Mouse (Mus musculus) heart, postnatal 14 days (tissue): ENCODE measurements around the gene Zc3hc1. TPM values are rescaled to one million over a fixed set of nuclear protein-coding genes. Genes with fewer than 3 reads are reported as not detected.

Experiments
- DNase-seq, 2 experiments: peaks; one replicate each; pipeline ENCODE4 v3.0.0; 2021 to 2022
- intact Hi-C: fragments of 180-260 bp; cut with DNase I; formaldehyde crosslinking; loops from one replicate; pipeline ENCODE4 v1.15.1; 2025
- total RNA-seq, 2 experiments: library from RNA; stranded (reverse); gene quantifications; 2 replicates each; pipeline ENCODE4 v1.2.3; 2021

Gene Zc3hc1
- total RNA-seq, 2 experiments from 2014 or later, result 15.5 to 17.2 TPM

DNA sequence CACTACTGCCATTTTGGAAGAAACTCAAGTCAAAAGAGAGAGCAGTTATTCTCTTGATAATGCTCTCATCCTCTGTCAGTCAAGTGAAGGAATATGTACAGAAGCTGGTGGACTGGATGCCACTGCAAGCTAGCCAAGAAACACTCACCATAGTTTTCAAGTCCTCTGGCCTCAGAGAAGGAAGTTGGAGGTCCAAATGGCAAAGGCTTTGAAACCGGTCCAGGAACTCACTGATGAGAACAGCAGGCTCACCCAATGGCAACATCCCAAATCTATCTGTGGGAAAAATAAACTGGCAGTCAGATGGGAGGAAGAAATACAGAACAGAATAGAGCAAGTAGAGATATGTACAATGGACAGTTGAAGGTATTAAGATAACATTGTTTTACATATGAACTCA lies 15.0 kb downstream of the Zc3hc1 start:
- DNase-seq, result peak; percentile 40 to 56
- intact Hi-C loops, result no loop called here

DNA sequence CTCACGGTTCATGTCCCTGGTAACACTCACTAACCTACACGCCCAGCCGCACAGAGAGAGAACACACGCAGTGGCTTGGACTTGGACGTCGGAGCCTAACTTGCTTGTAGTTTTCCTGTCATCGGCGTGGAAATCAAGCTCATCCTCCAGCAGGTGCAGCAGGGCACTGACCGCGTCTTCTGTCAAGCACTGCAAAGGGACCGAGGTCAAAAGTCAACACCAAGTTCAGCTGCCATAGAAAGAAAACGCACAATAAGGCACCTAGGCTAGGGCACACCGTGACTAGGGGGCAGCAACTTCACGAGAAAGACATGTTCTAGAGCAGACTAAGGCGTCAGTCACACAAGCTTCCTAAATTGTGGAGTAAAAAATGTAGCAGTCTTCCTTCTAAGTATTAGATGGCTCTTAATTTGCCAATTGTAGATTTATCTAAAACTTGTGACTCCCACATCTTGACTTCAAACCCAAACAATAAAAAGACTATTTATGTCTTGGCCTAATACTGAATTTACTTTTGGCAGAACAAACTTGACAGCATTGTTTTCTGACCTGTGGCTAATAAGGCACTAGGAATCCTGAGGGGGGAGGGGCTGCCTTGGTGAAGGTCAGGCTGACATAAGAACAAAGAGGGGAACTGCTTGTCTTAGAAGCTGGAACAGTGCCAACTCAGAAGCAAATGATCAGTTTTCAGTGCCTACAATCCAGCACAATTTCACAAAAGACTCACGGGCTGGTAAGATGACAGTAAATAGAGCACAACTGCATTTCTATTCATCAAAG lies 15.9 kb downstream of the Zc3hc1 start:
- intact Hi-C loops, result no loop called here

DNA sequence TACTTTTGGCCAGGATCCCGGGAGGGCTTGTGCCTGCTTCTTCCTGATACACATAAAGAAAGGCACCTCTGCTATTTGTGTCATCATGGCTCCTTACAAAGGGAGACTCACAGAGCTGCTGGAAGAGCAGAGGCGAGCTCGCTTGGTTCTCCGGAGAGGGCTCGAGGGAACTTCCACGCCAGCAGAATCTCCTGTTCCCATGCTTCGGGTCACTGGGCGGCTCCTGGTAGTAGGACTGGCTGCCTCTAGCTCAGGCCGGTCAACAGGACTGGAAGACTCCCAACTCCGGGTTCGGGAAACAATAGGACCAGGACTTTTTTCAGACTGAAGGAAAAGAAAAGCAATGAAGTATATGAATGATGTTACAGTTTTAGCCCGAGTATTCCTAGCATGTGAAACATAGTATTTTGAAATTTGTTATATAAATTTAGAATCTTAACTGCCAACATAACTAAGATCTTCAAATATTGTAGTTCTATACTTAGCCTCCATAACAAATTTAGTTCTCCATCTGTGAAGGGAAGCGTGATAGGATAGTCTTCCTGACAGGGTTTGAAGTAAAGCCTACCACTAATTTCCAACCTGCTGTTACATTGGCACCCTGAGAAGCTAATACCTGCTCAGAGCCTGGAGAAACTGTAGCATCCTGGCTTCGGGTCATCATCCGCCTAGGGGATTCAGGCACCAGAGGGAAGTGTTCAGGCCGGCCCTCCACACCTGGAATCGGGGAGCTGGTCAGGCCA lies 18.0 kb downstream of the Zc3hc1 start:
- DNase-seq, result no peak
- intact Hi-C loops, result no loop called here

More for the DNA sequence above, 15.9 kb downstream of the Zc3hc1 start:
- DNase-seq, result peak; percentile 61 to 67

DNA sequence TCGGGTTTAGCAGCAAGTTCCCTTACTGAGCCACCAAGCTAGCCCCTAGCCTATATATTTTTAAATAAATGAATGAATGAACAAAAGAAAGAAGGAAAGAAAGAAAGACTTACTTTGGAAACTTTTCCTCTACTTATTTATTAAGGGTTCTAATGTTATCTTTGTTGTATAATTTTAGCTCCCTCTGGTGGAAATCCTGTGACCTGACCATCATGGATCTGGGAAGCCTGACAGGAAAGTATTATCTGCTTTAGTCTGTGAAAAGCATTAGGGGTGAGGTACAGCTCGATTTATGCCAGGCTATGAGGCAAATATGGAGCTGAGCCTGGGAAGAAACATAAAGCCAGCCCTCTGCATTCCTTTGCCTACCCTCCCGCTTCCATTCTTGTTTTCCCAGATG lies 21.5 kb downstream of the Zc3hc1 start:
- intact Hi-C loops, result no loop called here
- no peak for DNase-seq

DNA sequence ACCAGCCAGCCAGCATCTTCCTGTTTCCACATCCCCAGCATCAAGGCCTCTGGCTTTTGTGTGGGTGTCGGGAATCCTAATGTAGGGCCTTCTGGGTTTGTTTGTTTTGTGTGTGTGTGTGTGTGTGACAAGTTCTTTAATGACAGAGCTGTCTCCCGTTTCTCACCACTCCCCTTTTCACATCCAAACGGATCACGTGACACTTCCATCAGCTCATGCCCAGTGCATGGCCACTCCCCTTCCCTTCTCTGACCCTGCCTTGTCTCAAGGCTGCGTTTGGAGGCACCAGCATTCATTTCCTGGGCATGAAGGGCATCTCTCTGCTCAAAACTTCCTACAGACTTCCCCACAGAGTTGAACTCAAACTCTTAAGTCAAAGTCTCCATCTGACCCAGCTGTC lies 27.0 kb downstream of the Zc3hc1 start:
- no peak for DNase-seq
- intact Hi-C loops, result no loop called here

DNA sequence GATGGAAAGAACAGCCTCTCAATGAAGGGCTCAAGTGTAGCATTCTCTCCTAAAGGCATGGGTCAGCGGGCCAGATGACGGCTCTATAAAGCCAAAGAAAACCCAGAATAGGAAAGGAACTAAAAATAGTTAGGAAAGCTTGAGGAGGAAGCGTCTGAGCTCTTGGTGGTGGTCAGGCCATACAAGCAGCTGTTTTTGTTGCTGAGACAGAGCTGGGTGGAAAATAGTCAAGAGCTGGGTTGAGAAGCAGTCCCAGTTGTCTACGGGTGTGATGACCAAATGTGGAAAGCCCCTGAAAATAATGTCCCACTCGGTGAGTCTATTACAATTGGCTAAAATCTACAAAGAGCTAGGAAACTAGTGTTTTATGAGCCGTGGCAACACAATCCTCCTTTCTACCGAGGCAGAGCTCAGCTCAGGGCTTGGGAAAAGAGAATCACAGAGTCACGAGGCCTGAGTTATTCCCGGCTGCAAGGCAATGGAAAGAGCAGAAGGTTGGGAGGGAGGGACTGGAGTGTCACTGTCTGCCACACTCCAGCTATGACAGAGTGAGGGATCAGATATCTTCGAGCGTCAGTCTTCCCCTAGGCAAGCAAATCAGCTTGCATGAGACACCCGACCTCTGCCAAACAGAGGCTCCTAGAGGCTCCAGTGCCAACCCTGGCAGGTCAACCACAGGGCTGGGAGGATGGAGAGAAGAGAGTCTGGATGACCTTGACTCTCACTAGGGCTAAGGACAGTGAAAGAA lies 30.9 kb downstream of the Zc3hc1 start:
- intact Hi-C loops, result loop anchor here (5.0 to 10.0 kb wide), 2 partner anchors 268 to 505 kb away; no protein-coding TSS in a partner anchor

DNA sequence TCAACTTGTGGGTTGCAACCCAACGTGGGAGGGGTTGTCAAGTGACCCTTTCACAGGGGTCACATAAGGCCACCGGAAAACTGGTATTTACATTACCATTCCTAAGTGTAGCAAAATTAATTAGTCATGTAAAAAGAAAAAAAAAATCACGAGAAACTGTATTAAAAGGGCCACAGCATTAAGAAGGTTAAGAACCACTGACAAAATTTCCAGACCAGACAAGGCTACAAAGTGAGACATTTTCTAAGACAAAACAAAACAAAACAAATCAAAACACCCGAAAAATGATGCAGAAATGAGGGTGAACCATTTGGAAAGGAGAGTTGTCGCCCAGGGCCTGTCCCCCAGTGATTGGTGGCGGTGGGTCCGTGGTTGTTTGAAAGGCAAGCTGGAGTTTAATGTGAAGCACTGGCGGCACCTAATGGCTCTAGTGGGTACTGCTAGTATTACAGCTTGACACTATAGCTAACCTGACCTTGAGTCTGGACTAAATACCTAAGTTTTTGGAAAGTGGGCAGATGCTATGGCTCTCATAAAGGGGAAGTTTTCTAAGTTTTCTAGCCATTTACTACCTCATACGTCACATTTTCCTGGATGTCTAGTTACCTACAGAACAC lies 33.2 kb downstream of the Zc3hc1 start:
- DNase-seq, result peak; percentile 79 to 85
- intact Hi-C loops, result loop anchor here (2.0 to 10.0 kb wide), 3 partner anchors 149 to 503 kb away; no protein-coding TSS in a partner anchor

More for the DNA sequence above, 30.9 kb downstream of the Zc3hc1 start:
- peak; percentile 36 to 39 for DNase-seq

DNA sequence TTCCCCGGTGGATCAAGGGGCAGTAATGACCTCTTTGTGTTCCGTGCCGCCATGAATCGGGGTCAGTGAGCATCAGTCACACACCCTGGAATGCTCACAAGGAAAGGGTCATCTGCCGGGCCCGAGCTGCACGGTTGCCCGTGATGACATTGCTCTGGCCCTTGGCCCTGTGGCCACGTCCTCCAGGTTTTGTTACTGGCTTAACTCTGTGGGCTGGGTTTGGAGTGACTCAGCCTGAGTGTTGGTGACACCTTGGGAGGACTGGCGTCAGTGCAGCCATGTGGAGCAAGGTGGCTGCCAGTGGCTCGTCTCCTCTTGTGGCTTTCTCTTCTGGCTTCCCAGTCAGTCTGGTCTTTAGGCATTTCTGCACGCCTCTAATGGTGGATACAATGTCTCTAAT lies 34.1 kb downstream of the Zc3hc1 start:
- DNase-seq, result peak in 1 of 2 experiments; percentile 37
- intact Hi-C loops, result loop anchor here (2.0 to 10.0 kb wide), 3 partner anchors 148 to 502 kb away; no protein-coding TSS in a partner anchor

DNA sequence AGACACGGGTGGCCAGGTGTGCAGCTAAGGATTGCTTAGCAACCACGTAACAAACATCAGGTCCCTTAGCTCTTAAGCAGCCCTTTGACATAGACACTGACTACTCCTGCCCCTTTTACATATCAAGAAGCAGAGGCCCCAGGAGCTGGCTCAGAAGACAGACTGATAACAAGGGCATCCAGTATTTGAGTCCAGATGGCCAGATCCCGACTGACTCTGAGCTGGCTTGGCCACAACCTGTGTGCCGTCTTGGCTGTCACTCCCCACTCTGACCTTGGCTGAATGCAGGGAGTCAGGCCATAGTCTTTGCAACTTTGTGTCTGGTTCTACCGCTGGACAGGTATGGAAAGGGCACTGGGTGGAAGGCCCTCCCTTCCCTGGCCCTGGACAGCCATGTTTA lies 34.7 kb downstream of the Zc3hc1 start:
- DNase-seq, result no peak
- intact Hi-C loops, result loop anchor here (2.0 to 10.0 kb wide), 3 partner anchors 147 to 501 kb away; no protein-coding TSS in a partner anchor

DNA sequence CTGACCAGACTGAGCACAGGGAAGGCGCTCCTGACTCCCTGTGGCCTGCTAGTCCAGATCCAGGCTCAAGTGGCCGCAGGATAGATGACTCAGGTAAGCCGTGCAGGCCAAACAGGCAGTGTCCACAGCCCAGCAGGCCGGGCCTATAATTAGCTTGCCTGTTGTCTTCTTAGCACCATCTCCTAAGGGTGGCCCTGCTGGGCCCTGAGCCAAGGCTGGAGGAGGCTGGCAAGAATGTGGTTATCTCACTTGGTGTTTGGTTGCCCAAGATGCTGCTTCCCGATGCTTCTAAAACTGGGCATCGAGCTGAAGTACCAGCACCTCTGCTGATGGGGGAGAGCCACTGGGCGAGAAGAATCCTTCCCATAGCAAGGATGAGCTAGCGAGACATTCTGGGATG lies 35.1 kb downstream of the Zc3hc1 start:
- DNase-seq, result no peak
- intact Hi-C loops, result loop anchor here (2.0 to 10.0 kb wide), 4 partner anchors 55 to 501 kb away; no protein-coding TSS in a partner anchor

DNA sequence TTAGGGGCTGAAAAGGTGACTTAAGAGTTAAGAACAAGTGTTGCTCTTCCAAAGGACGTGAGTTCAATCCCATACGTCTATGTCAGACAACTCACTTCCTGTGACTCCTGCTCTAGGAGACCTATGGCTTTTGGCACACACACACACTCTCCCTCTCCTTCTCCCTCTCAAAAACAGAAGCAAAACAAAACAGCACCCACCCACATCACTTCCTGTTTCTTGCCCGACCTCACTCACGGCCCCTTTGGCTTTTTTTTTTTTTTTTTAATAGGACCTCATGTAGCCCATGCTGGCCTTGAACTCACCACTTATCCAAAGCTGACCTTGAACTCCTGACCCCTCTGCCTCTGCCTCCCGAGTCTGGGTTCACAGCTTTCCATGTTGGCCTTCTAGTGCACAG lies 36.1 kb downstream of the Zc3hc1 start:
- intact Hi-C loops, result loop anchor here (2.0 to 10.0 kb wide), 3 partner anchors 54 to 500 kb away; no protein-coding TSS in a partner anchor
- DNase-seq, result no peak

DNA sequence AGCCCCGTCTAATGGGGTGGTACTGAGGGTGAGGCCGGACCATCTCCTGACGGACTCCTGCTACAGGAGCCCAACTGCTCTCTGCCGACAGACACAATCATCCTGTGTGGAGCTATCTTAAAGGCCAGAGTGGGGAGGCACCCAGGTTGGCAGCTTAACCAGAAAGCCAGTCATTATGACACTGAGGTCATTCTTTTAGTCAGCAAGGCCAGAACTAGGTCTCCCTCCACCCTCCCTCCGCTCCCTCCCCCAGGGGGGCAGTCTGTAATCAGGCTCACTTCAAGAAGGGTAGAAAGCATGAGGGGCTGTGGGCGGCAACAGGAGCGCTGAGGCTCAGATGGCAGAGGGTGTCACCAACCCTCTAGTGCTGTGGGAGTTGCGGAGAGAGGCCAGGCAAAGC lies 37.2 kb downstream of the Zc3hc1 start:
- intact Hi-C loops, result loop anchor here (2.0 to 10.0 kb wide), 2 partner anchors 53 to 499 kb away; no protein-coding TSS in a partner anchor
- DNase-seq, result no peak

DNA sequence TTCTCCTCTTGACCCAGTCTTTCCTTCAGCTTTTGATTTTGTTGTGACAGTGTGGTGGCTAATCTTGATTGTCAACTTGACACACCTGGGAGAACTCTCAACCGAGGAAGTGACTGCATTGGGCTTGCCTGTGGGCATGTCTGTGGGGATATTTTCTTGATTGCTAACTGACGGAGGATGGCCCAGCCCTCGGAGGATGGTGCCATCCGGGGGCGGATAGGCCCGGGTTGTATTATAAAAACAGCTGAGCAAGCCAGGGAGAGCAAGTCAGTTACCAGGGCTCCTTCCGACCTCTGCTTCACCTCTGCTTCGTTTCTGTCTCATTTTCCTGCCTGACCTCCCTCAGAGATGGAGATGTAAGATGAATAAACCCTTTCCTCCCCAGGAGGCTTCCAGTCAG lies 38.1 kb downstream of the Zc3hc1 start:
- intact Hi-C loops, result loop anchor here (10.0 kb wide), 1 partner anchor 498 kb away; no protein-coding TSS in a partner anchor

DNA sequence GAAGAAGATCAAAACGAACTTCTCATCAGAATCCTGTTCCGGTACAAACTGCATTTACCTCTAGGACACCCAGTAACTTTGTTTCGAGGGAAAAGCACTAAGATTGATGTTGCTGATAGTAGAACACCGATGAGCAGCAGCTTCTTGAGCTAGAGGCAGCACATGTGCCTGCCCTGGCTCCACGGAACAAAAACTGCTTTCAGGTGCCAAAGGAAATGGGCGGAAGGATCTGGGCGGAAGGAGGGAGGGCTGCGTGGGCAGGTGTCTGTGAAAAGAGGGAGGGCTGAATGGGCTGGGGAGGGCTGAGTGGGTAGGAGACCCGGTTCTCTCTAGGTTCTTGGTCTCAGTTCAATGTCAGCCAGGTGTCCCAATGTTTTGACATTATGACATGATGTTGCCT lies 39.5 kb downstream of the Zc3hc1 start:
- intact Hi-C loops, result loop anchor here (10.0 kb wide), 1 partner anchor 496 kb away; no protein-coding TSS in a partner anchor

More for the DNA sequence above, 38.1 kb downstream of the Zc3hc1 start:
- DNase-seq, result no peak

DNA sequence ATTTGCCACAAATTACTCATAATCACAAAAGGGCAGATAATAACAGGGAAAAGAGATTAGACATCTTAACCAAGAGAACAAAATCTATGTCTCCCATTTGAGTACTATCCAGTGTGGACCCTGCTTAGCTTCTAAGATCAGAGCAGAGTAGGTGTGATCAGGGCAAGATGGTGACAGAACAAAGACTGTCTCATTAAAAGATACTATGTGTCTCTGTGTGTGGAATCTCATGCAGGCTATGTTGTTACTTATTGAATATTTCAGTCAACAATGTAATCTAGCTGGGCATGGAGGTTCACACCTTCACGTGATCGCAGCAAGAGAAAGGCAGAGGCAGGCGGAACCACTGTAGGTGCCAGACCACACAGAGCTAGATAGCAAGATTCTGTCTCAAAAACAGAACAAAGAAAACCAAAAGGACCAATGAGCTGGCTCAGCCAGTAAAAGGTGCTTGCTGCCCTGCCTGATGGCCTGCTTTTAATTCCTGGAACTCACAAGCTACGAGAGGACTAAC lies 43.5 kb downstream of the Zc3hc1 start:
- no peak for DNase-seq
- intact Hi-C loops, result no loop called here

More for the DNA sequence above, 39.5 kb downstream of the Zc3hc1 start:
- DNase-seq, result no peak

DNA sequence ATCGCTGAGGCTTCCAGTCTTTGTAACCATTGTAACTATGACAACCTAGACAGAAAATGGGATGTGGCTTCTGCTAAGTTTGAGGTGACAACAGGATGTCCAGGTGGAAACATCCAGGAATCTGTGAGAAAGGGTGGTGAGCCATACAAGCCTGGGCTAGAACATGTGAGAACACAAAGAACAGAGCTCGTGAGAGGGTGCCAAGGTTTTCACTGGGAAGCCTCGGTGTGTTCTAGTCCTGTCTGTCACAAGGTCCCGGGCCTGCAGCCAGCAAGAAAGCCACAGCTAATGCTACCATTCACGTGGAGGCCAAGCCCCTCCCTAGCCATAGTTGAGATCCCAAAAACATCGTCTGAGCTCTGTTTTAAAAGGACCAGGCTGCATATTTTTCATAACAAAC lies 44.1 kb downstream of the Zc3hc1 start:
- intact Hi-C loops, result no loop called here
- peak; percentile 40 to 52 for DNase-seq

DNA sequence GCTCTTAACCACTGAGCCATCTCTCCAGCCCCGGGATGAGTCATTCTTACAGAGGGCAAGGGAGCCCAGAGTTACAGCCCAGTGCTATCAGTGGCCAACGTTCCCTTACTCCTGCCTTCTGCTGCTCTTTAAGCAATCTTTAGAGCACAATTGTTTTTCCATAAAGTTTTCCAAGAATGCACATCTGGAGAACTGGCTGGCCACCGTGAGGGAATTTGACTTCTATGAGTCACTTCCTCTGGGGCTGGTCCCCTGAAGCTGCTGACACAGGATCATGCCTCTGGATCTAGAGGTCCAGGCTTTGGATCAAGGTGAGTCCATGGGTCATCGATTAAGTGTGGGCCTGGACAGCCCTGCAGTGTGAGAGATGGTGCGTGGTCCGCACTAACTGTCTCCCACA lies 46.8 kb downstream of the Zc3hc1 start:
- peak; percentile 29 to 32 for DNase-seq
- intact Hi-C loops, result no loop called here

DNA sequence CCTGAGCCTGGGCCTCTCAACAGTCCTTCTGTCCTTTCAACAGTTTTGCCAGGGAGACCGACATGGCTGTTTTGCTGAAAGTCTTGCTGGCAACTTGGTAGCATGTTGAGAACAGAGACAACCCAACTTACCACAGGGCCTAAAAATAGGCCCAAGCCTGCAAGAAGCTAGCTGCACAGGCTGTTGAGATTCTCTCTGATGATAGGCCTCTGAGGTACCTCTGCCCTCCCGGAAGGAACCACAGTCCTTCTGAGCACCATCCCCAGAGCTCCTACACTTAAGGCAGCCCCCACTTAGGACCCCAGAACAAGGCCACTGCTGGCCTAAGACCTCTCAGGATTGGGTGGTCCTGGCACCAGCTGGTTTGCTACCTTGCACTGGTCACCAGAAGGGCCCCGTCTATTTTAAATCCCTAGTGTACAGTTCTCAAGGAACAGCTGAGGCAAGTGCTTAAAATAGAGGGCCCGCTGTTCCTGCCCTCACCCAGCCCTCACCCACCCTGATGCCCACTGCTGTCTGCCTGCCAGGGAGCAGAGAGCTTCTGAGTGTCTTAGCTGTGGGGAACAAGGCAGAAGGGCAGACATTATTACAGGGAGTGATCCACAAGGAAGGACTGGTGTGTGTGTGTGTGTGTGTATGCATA lies 50.5 kb downstream of the Zc3hc1 start:
- intact Hi-C loops, result no loop called here
- no peak for DNase-seq

DNA sequence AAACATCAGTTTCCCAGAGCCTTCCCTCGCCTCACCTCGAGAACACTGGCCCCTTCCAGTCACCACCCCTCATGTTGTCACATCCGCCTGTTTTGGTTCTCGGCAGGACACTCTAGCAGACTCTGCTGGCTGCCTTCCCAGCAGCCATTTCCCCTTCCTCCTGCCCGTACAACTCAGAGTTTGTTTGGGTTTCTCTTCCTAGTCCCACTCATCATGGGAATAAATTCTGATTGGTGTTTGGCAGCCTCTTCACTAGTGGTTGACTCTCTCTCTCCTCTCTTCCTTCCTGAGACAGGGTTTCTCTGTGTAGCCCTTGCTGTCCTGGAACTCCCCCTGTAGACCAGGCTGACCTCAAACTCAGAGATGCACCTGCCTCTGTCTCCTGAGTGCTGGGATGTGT lies 53.9 kb downstream of the Zc3hc1 start:
- intact Hi-C loops, result loop anchor here (5.0 kb wide), 1 partner anchor 35 kb away; the partner anchor contains the start of gene Ube2h
- DNase-seq, result peak; percentile 77 to 79
